Mouse (Mus musculus) megakaryocyte progenitor cell, adult 5-6 weeks (primary cell): ENCODE measurements around the gene Il19. TPM values are rescaled to one million over a fixed set of nuclear protein-coding genes. Genes with fewer than 3 reads are reported as not detected.

Source experiments
- total RNA-seq, 2 experiments: library from RNA; stranded (forward) in 1 of 2; stranded (reverse) in 1 of 2; fragments of 157-497, 149-512 nt in 1 of 2; fragments of 200-1000 nt in 1 of 2; gene quantifications; 2 replicates each; pipeline versions ENCODE4 v1.2.3 to v1.2.4; 2015 to 2017

Gene Il19
- total RNA-seq, 2 experiments from 2014 or later: not detected

Other genes with a start within 250 kb of the Il19 start
- gene Gm29427, start 224.3 kb downstream of the Il19 start, total RNA-seq (2015): not detected in 2 replicates
- not detected in 2 replicates for gene Gm29427, start 224.3 kb downstream of the Il19 start, total RNA-seq (2017)
- gene Yod1, start 222.8 kb downstream of the Il19 start, total RNA-seq (2015): 8.9 and 9.7 TPM in 2 replicates
- gene Yod1, start 222.8 kb downstream of the Il19 start, total RNA-seq (2017): 6.4 and 6.5 TPM in 2 replicates
- gene Pfkfb2, start 210.9 kb downstream of the Il19 start, total RNA-seq (2015): 2.9 and 6.9 TPM in 2 replicates
- gene Pfkfb2, start 210.9 kb downstream of the Il19 start, total RNA-seq (2017): 15.7 and 17.1 TPM in 2 replicates
- gene AA986860, start 208.1 kb downstream of the Il19 start, total RNA-seq (2015): 0.10 TPM in 1 of 2 replicates, not detected in the other
- gene AA986860, start 208.1 kb downstream of the Il19 start, total RNA-seq (2017): 0.10 TPM in 1 of 2 replicates, not detected in the other
- gene Fcamr, start 139.2 kb downstream of the Il19 start, total RNA-seq (2015): not detected in 2 replicates
- gene Fcamr, start 139.2 kb downstream of the Il19 start, total RNA-seq (2017): not detected in 2 replicates
- gene Pigr, start 113.4 kb downstream of the Il19 start, total RNA-seq (2015): not detected in 2 replicates
- gene Pigr, start 113.4 kb downstream of the Il19 start, total RNA-seq (2017): not detected in 2 replicates
- gene Fcmr, start 74.4 kb downstream of the Il19 start, total RNA-seq (2015): not detected in 2 replicates
- not detected in 2 replicates for gene Fcmr, start 74.4 kb downstream of the Il19 start, total RNA-seq (2017)
- gene Il24, start 52.7 kb downstream of the Il19 start, total RNA-seq (2015): not detected in 2 replicates
- not detected in 2 replicates for gene Il24, start 52.7 kb downstream of the Il19 start, total RNA-seq (2017)
- not detected in 2 replicates for gene Il20, start 28.7 kb downstream of the Il19 start, total RNA-seq (2015)
- not detected in 2 replicates for gene Il20, start 28.7 kb downstream of the Il19 start, total RNA-seq (2017)
- 0.32 TPM in 1 of 2 replicates, not detected in the other for gene Il10, start 79.7 kb upstream of the Il19 start, total RNA-seq (2015)
- not detected in 2 replicates for gene Il10, start 79.7 kb upstream of the Il19 start, total RNA-seq (2017)
- 196 and 217 TPM in 2 replicates for gene Mapkapk2, start 157.7 kb upstream of the Il19 start, total RNA-seq (2015)
- gene Mapkapk2, start 157.7 kb upstream of the Il19 start, total RNA-seq (2017): 196 and 233 TPM in 2 replicates
- gene Dyrk3, start 198.2 kb upstream of the Il19 start, total RNA-seq (2015): 6.4 and 7.9 TPM in 2 replicates
- gene Dyrk3, start 198.2 kb upstream of the Il19 start, total RNA-seq (2017): 4.0 and 5.7 TPM in 2 replicates
- gene Eif2d, start 213.1 kb upstream of the Il19 start, total RNA-seq (2015): 36.9 and 37.6 TPM in 2 replicates
- 29.7 and 34.0 TPM in 2 replicates for gene Eif2d, start 213.1 kb upstream of the Il19 start, total RNA-seq (2017)